Mouse (Mus musculus) heart, adult 2 months (tissue): ENCODE measurements at regions not wholly inside any gene's neighbourhood (a gene's known extent, or its start where the extent isn't known, plus 50 kb on each side); places are given as distances from the start of the nearest gene placed in this dataset.

Experiments used
- DNase-seq, 2 experiments: peaks; one replicate each; pipeline ENCODE4 v3.0.0; 2021
- H3K27ac ChIP-seq: fragments of 200-600 bp; 2 replicates; pipeline ENCODE4 v1.8.1; 2022
- H3K27me3 ChIP-seq: fragments of 200-500 bp; 2 replicates; pipeline ENCODE4 v1.6.1; 2012; ENCODE audit warnings: mild to moderate bottlenecking, low read length, inconsistent platforms, mixed read lengths; ENCODE audit not compliant: control insufficient read depth, insufficient read depth
- H3K36me3 ChIP-seq: fragments of 200-500 bp; 2 replicates; pipeline ENCODE4 v1.6.1; 2012; ENCODE audit warnings: low read length, inconsistent platforms; ENCODE audit not compliant: control insufficient read depth, insufficient read depth
- H3K4me1 ChIP-seq: fragments of 200-500 bp; 2 replicates; pipeline ENCODE4 v1.6.1; 2011; ENCODE audit warnings: low read length; ENCODE audit not compliant: control insufficient read depth, insufficient read depth
- H3K4me3 ChIP-seq: fragments of 200-600 bp; 2 replicates; pipeline ENCODE4 v1.8.1; 2022
- H3K79me2 ChIP-seq: fragments of 200-500 bp; replicated peaks from 2 replicates; pipeline ENCODE4 v1.6.1; 2012; ENCODE audit warnings: mild to moderate bottlenecking, inconsistent platforms, low read length, moderate library complexity, mixed read lengths; ENCODE audit not compliant: control insufficient read depth, insufficient read depth
- H3K9ac ChIP-seq: fragments of 200-500 bp; 2 replicates; pipeline ENCODE4 v1.6.1; 2012; ENCODE audit warnings: low read depth, mild to moderate bottlenecking, control low read depth, inconsistent platforms, low read length, mixed read lengths
- CTCF ChIP-seq: fragments of 200-600 bp; IDR thresholded peaks from 2 replicates; pipeline ENCODE4 v1.8.1; 2022; ENCODE audit warnings: antibody characterized with exemption, mild to moderate bottlenecking, moderate library complexity
- EP300 ChIP-seq: fragments of 200-500 bp; IDR thresholded peaks from 2 replicates; pipeline ENCODE4 v1.6.1; 2011; ENCODE audit warnings: low read depth, low read length, control low read depth; ENCODE audit not compliant: insufficient read depth
- POLR2A ChIP-seq: fragments of 200-500 bp; IDR thresholded peaks from 2 replicates; pipeline ENCODE4 v1.6.1; 2011; ENCODE audit warnings: mild to moderate bottlenecking, low read depth, low read length, control low read depth; ENCODE audit not compliant: insufficient read depth
- WGBS: fragments of 180-500 bp; shearing (Covaris S2); methylation state at CpG from one replicate; pipeline ENCODE4 v1.1.7; 2018; 5-methylcytosine and 5-hydroxymethylcytosine counted together
- intact Hi-C: fragments of 180-260 bp; cut with DNase I; formaldehyde crosslinking; loops from one replicate; pipeline ENCODE4 v1.15.1; 2025

DNA sequence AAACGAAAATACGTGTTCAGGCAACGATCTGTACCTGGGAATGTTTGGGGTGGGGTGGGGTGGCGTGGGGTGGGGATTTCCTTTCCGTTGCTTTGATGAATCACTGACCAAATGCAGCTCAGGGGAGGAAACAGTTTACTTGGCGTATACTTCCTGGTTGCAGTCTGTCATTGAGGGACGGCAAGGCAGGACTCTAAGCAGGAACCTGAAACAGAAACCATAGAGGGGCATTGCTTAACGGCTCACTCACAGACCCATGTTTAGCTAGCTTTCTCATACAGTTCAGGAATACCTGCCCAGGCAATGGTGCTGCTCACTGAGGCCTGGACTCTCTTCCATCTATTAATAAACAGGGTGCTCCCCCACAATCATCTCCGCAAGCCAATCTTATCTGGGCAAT is 55.1 kb upstream of the Smox start:
- Histone ChIP-seq H3K4me3 (no peak overlapping the region), H3K79me2 (no peaks in the 10 kb centered on the region), H3K27me3 (no peaks in the 10 kb centered on the region), H3K27ac (no peak overlapping the region), H3K36me3 (no peaks in the 10 kb centered on the region), H3K4me1 (no peaks in the 10 kb centered on the region), H3K9ac (no peak overlapping the region)
- intact Hi-C loops, result no loop called here
- TF ChIP-seq CTCF, result no peak
- no peak for TF ChIP-seq EP300
- TF ChIP-seq POLR2A, result no peak
- 53% methylated on average over 9 of the region's 9 CpGs for WGBS
- peak in 1 of 2 experiments; percentile 10 for DNase-seq

DNA sequence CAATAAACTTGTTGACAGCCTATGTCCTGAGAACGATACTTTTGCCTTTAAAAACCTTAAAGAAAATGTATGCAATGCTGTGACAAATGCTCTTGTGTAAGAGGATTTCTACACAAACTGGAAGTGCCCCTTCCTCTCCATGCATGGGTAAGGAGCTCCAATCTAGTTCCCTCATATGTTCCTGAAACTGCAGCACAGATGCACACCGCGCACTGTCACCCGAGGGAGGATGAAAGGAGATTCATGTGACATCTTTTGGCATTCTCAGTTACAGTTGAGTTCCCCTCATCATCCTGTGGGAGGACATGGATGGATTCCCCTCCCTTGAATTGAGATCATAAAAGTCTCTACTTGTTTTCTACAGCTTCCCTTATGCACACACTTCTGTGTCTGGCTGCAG is 60.8 kb upstream of the Smox start:
- Histone ChIP-seq H3K27me3 (no peaks in the 10 kb centered on the region), H3K4me1 (no peaks in the 10 kb centered on the region), H3K79me2 (no peaks in the 10 kb centered on the region), H3K27ac (no peak overlapping the region), H3K36me3 (no peaks in the 10 kb centered on the region), H3K4me3 (no peak overlapping the region), H3K9ac (no peak overlapping the region)
- TF ChIP-seq CTCF (no peak), POLR2A (no peak), EP300 (no peak)
- no peak for DNase-seq
- intact Hi-C loops, result no loop called here
- 84% methylated on average over 4 of the region's 4 CpGs for WGBS

DNA sequence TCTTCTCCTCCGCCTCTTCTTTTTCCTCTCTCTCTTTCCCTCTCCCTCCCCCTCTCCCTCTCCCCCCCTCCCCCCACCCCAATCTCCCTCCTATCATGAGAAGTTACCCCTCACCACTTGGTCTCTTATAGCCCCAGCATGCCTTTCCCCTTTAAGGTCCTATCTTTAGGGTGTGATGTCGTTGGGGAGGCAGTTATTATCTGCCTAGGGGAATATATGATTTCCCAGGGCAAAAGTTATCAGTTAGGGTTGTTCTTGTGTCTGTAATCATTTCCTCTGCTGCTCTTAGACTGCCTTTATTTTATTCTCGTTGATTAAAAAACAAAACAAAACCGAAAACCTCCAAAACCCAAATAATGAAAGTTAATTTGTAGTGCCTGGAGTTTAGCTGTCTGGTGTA is 63.2 kb upstream of the Smox start:
- Histone ChIP-seq H3K4me3 (no peak overlapping the region), H3K9ac (no peak overlapping the region), H3K4me1 (no peaks in the 10 kb centered on the region; the same call in 1 of the 2 replicates), H3K79me2 (no peaks in the 10 kb centered on the region), H3K36me3 (no peaks in the 10 kb centered on the region), H3K27ac (no peak overlapping the region), H3K27me3 (no peaks in the 10 kb centered on the region)
- WGBS, result 54% methylated on average over 4 of the region's 4 CpGs
- intact Hi-C loops, result loop anchor here (10.0 kb wide), 1 partner anchor 387 kb away; no protein-coding TSS in a partner anchor
- no peak for TF ChIP-seq CTCF
- TF ChIP-seq POLR2A, result no peak
- TF ChIP-seq EP300, result no peak
- no peak for DNase-seq

DNA sequence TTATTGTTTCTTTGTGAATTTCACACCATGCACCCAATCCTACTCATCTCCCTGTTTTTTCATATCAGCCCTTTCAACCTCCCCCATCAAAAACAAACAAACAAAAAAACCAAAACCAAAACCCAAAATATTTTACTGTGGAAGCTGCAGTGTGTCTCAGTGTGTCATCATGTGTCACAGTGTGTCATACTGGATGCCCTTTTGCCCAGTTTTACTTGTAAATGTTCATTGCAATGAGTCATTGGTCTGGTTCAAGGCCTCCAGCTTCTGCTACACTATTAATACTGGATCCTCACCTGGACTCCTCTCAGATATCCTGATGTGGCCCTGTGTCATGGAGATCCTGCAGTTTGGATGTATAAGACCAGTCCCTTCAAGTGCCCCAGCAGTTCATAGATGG is 64.4 kb upstream of the Smox start:
- Histone ChIP-seq H3K36me3 (no peaks in the 10 kb centered on the region), H3K27ac (no peak overlapping the region), H3K9ac (no peak overlapping the region), H3K4me1 (peaks cover 3% of the 10 kb centered on the region; the same call in 1 of the 2 replicates), H3K79me2 (no peaks in the 10 kb centered on the region), H3K27me3 (no peaks in the 10 kb centered on the region), H3K4me3 (no peak overlapping the region)
- TF ChIP-seq POLR2A, result no peak
- no peak for TF ChIP-seq EP300
- TF ChIP-seq CTCF, result no peak
- DNase-seq, result no peak
- intact Hi-C loops, result loop anchor here (10.0 kb wide), 1 partner anchor 388 kb away; no protein-coding TSS in a partner anchor

DNA sequence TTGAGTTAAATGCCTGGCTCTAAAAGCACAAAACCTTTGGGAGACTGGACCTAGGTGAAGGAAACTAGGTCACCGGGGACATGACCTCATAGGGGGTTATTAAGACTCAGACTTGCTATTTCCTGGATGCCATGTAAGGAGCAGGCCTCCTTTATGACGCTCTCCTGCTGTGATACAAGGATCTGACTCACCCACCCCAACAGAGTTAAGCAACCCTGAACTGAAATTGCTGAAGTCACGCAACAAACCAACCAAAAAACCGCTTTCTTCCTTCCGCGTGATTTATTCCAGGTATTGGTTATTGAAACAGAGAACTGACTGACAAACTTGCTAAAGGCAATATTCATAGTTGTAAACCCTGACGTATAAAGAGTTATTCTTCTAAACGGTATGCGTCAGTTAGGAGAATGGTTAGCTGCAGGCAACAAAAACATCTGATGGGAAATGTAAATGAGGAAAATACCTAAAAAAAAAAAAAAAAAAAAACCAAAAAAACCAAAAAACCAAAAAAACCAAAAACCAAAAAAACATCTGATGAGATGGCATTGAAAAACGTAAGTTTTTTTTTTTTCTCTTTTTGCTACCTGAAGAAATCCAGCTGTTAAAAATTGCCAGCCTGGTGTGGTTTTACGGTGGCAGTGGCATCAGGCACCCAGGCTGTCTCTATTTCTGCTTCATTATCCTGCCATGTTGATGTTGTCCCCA is 67.5 kb upstream of the Smox start:
- Histone ChIP-seq H3K27ac (no peak overlapping the region), H3K79me2 (no peaks in the 10 kb centered on the region), H3K4me3 (no peak overlapping the region), H3K36me3 (no peaks in the 10 kb centered on the region), H3K27me3 (no peaks in the 10 kb centered on the region), H3K4me1 (peaks cover 3% of the 10 kb centered on the region; the same call in 1 of the 2 replicates), H3K9ac (no peak overlapping the region)
- intact Hi-C loops, result loop anchor here (1.0 to 10.0 kb wide), 3 partner anchors 86 to 391 kb away; no protein-coding TSS in a partner anchor
- TF ChIP-seq POLR2A, result no peak
- no peak for TF ChIP-seq EP300
- no peak for TF ChIP-seq CTCF
- no peak for DNase-seq
- 73% methylated on average over 11 of the region's 11 CpGs for whole genome bisulfite sequencing

DNA sequence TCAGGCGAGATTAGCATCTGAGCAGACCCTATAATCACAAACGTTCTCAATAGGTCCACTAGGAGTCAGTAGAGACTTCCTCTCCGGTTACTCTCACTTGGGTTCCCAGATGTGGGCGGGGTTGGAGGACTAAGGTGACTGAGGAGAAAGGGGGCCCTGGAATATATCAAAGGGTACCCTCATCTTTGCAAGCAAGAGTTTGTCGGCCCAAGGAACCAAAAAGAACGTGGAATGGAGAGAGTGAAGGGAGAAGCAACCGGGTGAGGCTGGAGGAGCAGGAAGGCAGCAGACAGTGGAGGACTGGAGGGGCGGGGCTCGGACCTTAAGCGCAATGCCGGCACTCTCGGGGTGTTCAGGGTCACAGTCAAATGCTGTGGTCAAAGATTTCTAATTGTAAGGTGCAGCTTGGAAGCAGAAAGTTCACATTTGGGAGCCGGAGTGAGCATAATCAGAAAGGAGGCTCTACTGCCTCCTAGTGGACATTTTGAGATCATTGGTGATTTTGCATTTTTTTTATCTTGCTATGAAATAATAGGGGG is 68.3 kb upstream of the Smox start:
- intact Hi-C loops, result loop anchor here (1.0 to 10.0 kb wide), 3 partner anchors 86 to 392 kb away; no protein-coding TSS in a partner anchor
- H3K4me3 ChIP-seq, result peak overlapping the region; percentile 77
- H3K9ac ChIP-seq, result peak overlapping the region; percentile 74
- TF ChIP-seq EP300, result peak; percentile 50; the same call in 1 of the 2 replicates
- TF ChIP-seq CTCF, result peak; percentile 63
- no peak for TF ChIP-seq POLR2A
- H3K36me3 ChIP-seq, result no peaks in the 10 kb centered on the region
- peak overlapping the region; percentile 44 for H3K27ac ChIP-seq
- H3K4me1 ChIP-seq, result peaks cover 3% of the 10 kb centered on the region; the same call in 1 of the 2 replicates
- H3K27me3 ChIP-seq, result no peaks in the 10 kb centered on the region
- H3K79me2 ChIP-seq, result no peaks in the 10 kb centered on the region
- 0% methylated on average over 13 of the region's 13 CpGs for WGBS
- DNase-seq, result peak; percentile 64 to 76
